Mouse (Mus musculus): Measurements from ENCODE around the gene Kif13a. TPM values are rescaled to one million over a fixed set of nuclear protein-coding genes. Genes with fewer than 3 reads are reported as not detected.

Kif13a gene
- total and polyA plus RNA-seq, 3 experiments, result 1.2 to 1.7 TPM; not detected in 1

- Histone ChIP-seq H3K27ac (ENCODE audit: control insufficient read depth, low read depth, low read length) (no peak overlapping the region), H3K36me3 (ENCODE audit: control insufficient read depth in 1 of 2, insufficient read depth in 2 of 2, low read length in 2 of 2) (no peaks in the 10 kb centered on the region; a peak in 1 of 4 replicates), H3K79me2 (ENCODE audit: control insufficient read depth, insufficient read depth, low read length, poor library complexity) (no peaks in the 10 kb centered on the region), H3K9me3 (replicated peaks; ENCODE audit: insufficient read depth, low read length) (no peaks in the 10 kb centered on the region), H3K4me1 (ENCODE audit: control insufficient read depth in 1 of 2, insufficient read depth in 2 of 2, low read length in 2 of 2) (peaks cover 0 to 6% of the 10 kb centered on the region in 2 experiments; a peak in 1 of 4 replicates), H3K9ac (ENCODE audit: control insufficient read depth, low read depth, low read length, poor library complexity, severe bottlenecking) (no peak overlapping the region), H3K27me3 (ENCODE audit: control insufficient read depth in 1 of 2, insufficient read depth in 2 of 2, low read length in 2 of 2) (no peaks in the 10 kb centered on the region), H3K4me3 (ENCODE audit: control insufficient read depth in 1 of 2, insufficient read depth in 1 of 2, low read depth in 2 of 2, low read length in 2 of 2) (no peak overlapping the region)
- TF ChIP-seq NRF1 (IDR thresholded peaks at IDR 0.05; ENCODE audit: insufficient read depth, low read depth, low read length, poor library complexity, severe bottlenecking), result peak; percentile 40; the same call in 1 of the 2 replicates
- TF ChIP-seq MAZ (IDR thresholded peaks at IDR 0.05; ENCODE audit: low read depth, low read length), result no peak
- no peak for TF ChIP-seq ZC3H11A (IDR thresholded peaks at IDR 0.05; ENCODE audit: low read depth, low read length)
- TF ChIP-seq USF1 (IDR thresholded peaks at IDR 0.05; ENCODE audit: low read depth, low read length), result peak; percentile 34; the same call in 1 of the 2 replicates
- TF ChIP-seq UBTF (IDR thresholded peaks at IDR 0.05; ENCODE audit: borderline replicate concordance, insufficient read depth, low read depth, low read length), result no peak
- no peak for DNase-seq (ENCODE audit: low read depth, low spot score)
Measured at GRCm38 (mm10) chr13:46840676-46841075, 89.0 kb downstream of the Kif13a start.

- peak; percentile 57 for DNase-seq (ENCODE audit: low read depth, low spot score)
- peak overlapping the region in 1 of 2 experiments; percentile 29; a peak in 1 of 4 replicates for H3K4me3 ChIP-seq (ENCODE audit: control insufficient read depth in 1 of 2, insufficient read depth in 1 of 2, low read depth in 2 of 2, low read length in 2 of 2)
- no peaks in the 10 kb centered on the region for H3K79me2 ChIP-seq (ENCODE audit: control insufficient read depth, insufficient read depth, low read length, poor library complexity)
- H3K4me1 ChIP-seq (ENCODE audit: control insufficient read depth in 1 of 2, insufficient read depth in 2 of 2, low read length in 2 of 2), result peaks cover 0 to 6% of the 10 kb centered on the region in 2 experiments; a peak in 1 of 4 replicates
- H3K9ac ChIP-seq (ENCODE audit: control insufficient read depth, low read depth, low read length, poor library complexity, severe bottlenecking), result no peak overlapping the region
- TF ChIP-seq GATA1 (IDR thresholded peaks at IDR 0.05; ENCODE audit: low read depth, low read length) (peak; percentile 46), EP300 (IDR thresholded peaks at IDR 0.05; ENCODE audit: low read depth in 1 of 2, low read length in 2 of 2) (no peak; a peak in 1 of 4 replicates), GABPA (IDR thresholded peaks at IDR 0.05; ENCODE audit: low read depth, low read length) (no peak)
- no peaks in the 10 kb centered on the region for H3K27me3 ChIP-seq (ENCODE audit: control insufficient read depth in 1 of 2, insufficient read depth in 2 of 2, low read length in 2 of 2)
- peak overlapping the region; percentile 27; the same call in 1 of the 2 replicates for H3K27ac ChIP-seq (ENCODE audit: control insufficient read depth, low read depth, low read length)
- H3K9me3 ChIP-seq (replicated peaks; ENCODE audit: insufficient read depth, low read length), result no peaks in the 10 kb centered on the region
- H3K36me3 ChIP-seq (ENCODE audit: control insufficient read depth in 1 of 2, insufficient read depth in 2 of 2, low read length in 2 of 2), result no peaks in the 10 kb centered on the region; a peak in 1 of 4 replicates
Measured at GRCm38 (mm10) chr13:46839236-46839635, 90.4 kb downstream of the Kif13a start.

- Histone ChIP-seq H3K9me3 (replicated peaks; ENCODE audit: insufficient read depth, low read length) (no peaks in the 10 kb centered on the region), H3K27me3 (ENCODE audit: control insufficient read depth in 1 of 2, insufficient read depth in 2 of 2, low read length in 2 of 2) (no peaks in the 10 kb centered on the region), H3K27ac (ENCODE audit: control insufficient read depth, low read depth, low read length) (no peak overlapping the region), H3K36me3 (ENCODE audit: control insufficient read depth in 1 of 2, insufficient read depth in 2 of 2, low read length in 2 of 2) (no peaks in the 10 kb centered on the region; a peak in 1 of 4 replicates), H3K79me2 (ENCODE audit: control insufficient read depth, insufficient read depth, low read length, poor library complexity) (no peaks in the 10 kb centered on the region), H3K4me3 (ENCODE audit: control insufficient read depth in 1 of 2, insufficient read depth in 1 of 2, low read depth in 2 of 2, low read length in 2 of 2) (no peak overlapping the region), H3K9ac (ENCODE audit: control insufficient read depth, low read depth, low read length, poor library complexity, severe bottlenecking) (no peak overlapping the region), H3K4me1 (ENCODE audit: control insufficient read depth in 1 of 2, insufficient read depth in 2 of 2, low read length in 2 of 2) (peaks cover 0 to 6% of the 10 kb centered on the region in 2 experiments; a peak in 1 of 4 replicates)
- TF ChIP-seq CHD1 (IDR thresholded peaks at IDR 0.05; ENCODE audit: low read depth, low read length) (no peak), POLR2AphosphoS2 (IDR thresholded peaks at IDR 0.05; ENCODE audit: low read length) (no peak), SMC3 (IDR thresholded peaks at IDR 0.05; ENCODE audit: low read depth, low read length) (peak; percentile 46), CTCF (IDR thresholded peaks at IDR 0.05 in 2 of 3, conservative IDR thresholded peaks at IDR 0.05 in 1 of 3; ENCODE audit: control insufficient read depth in 1 of 3, insufficient read depth in 1 of 3, low read depth in 2 of 3, low read length in 3 of 3, poor library complexity in 1 of 3, severe bottlenecking in 1 of 3) (peak; percentile 26 to 57 (median 30); a peak in 5 of 6 replicates), USF2 (IDR thresholded peaks at IDR 0.05; ENCODE audit: borderline replicate concordance in 1 of 2, insufficient read depth in 1 of 2, low read depth in 1 of 2, low read length in 2 of 2) (no peak), ZNF384 (IDR thresholded peaks at IDR 0.05; ENCODE audit: low read depth, low read length) (peak; percentile 40; the same call in 1 of the 2 replicates), RAD21 (IDR thresholded peaks at IDR 0.05; ENCODE audit: low read depth, low read length) (peak; percentile 41), ZC3H11A (IDR thresholded peaks at IDR 0.05; ENCODE audit: low read depth, low read length) (no peak; the same call in 1 of the 2 replicates)
- DNase-seq (ENCODE audit: low read depth, low spot score), result peak; percentile 58
Measured at GRCm38 (mm10) chr13:46838551-46838950, 91.1 kb downstream of the Kif13a start.

Data from MEL (cell line).